Mouse (Mus musculus): ENCODE data around the gene Maf. TPM values are rescaled to one million over a fixed set of nuclear protein-coding genes. Genes with fewer than 3 reads are reported as not detected.

Maf gene
- polyA plus RNA-seq (2015; fragmentation: Nextera tagmentation; extraction: Ambion mirVana), result 6.7 and 7.5 TPM in 2 replicates

- peaks cover 19% of the 10 kb centered on the region for H3K4me1 ChIP-seq (ENCODE audit: control insufficient read depth, insufficient read depth, low read length)
- H3K4me2 ChIP-seq (ENCODE audit: low read length), result peak within 1 kb of the TSS; percentile 70
- H3K36me3 ChIP-seq (ENCODE audit: control insufficient read depth, insufficient read depth, low read length), result no peaks in the 10 kb centered on the region
- peak within 1 kb of the TSS; percentile 73 for H3K4me3 ChIP-seq (ENCODE audit: low read depth, low read length)
- H3K27ac ChIP-seq (ENCODE audit: low read length), result peak within 1 kb of the TSS; percentile 90
- H3K27me3 ChIP-seq (ENCODE audit: control insufficient read depth, insufficient read depth, low read depth, low read length), result peaks cover 11% of the 10 kb centered on the region
- ATAC-seq, result peak; percentile 56
- under 1% methylated on average over 42 of the region's 43 CpGs for WGBS
- H3K9me3 ChIP-seq (replicated peaks; ENCODE audit: control insufficient read depth, low read length, poor library complexity, severe bottlenecking), result no peaks in the 10 kb centered on the region
- H3K9ac ChIP-seq (ENCODE audit: low read depth, low read length), result peak within 1 kb of the TSS; percentile 80
Measured at GRCm38 (mm10) chr8:115707731-115708590, at the start of gene Maf. TSS of gene Maf (minus strand) at chr8:115707794.

GRCm38 (mm10) chr8:115756965-115757364 is 49.4 kb upstream of the Maf start:
- WGBS, result 73% methylated on average over 3 of the region's 3 CpGs
- Histone ChIP-seq H3K9me3 (replicated peaks; ENCODE audit: control insufficient read depth, low read length, poor library complexity, severe bottlenecking) (no peaks in the 10 kb centered on the region), H3K4me1 (ENCODE audit: control insufficient read depth, insufficient read depth, low read length) (no peaks in the 10 kb centered on the region; the same call in 1 of the 2 replicates), H3K4me3 (ENCODE audit: low read depth, low read length) (no peak overlapping the region), H3K27ac (ENCODE audit: low read length) (no peak overlapping the region), H3K36me3 (ENCODE audit: control insufficient read depth, insufficient read depth, low read length) (no peaks in the 10 kb centered on the region), H3K4me2 (ENCODE audit: low read length) (no peak overlapping the region), H3K9ac (ENCODE audit: low read depth, low read length) (no peak overlapping the region), H3K27me3 (ENCODE audit: control insufficient read depth, insufficient read depth, low read depth, low read length) (no peaks in the 10 kb centered on the region)
- no peak for ATAC-seq

DNA sequence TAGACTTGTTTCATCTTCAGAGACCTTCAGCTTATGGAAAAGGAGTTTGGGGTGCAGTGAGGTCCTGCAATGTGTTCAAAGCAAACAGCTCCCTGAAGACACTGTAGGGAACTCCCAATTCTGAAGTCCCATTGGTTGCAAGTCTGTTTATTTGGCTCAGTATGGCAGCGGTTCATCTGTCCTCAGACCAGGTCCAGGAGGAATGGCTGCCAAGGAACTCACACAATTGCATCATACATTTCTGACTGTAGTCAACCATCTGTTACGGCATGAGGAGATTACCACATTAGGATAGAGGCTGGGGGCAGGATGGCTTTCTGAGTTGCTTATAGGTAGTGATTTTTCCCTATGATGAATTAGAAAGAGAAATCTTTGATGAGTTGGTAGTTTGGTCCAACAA is 48.4 kb upstream of the Maf start:
- ATAC-seq, result no peak
- H3K27me3 ChIP-seq (ENCODE audit: control insufficient read depth, insufficient read depth, low read depth, low read length), result no peaks in the 10 kb centered on the region
- no peaks in the 10 kb centered on the region for H3K36me3 ChIP-seq (ENCODE audit: control insufficient read depth, insufficient read depth, low read length)
- no peak overlapping the region for H3K9ac ChIP-seq (ENCODE audit: low read depth, low read length)
- no peak overlapping the region for H3K27ac ChIP-seq (ENCODE audit: low read length)
- no peaks in the 10 kb centered on the region for H3K9me3 ChIP-seq (replicated peaks; ENCODE audit: control insufficient read depth, low read length, poor library complexity, severe bottlenecking)
- no peak overlapping the region for H3K4me2 ChIP-seq (ENCODE audit: low read length)
- H3K4me1 ChIP-seq (ENCODE audit: control insufficient read depth, insufficient read depth, low read length), result no peaks in the 10 kb centered on the region; the same call in 1 of the 2 replicates
- 89% methylated on average over 2 of the region's 2 CpGs for WGBS
- no peak overlapping the region for H3K4me3 ChIP-seq (ENCODE audit: low read depth, low read length)

GRCm38 (mm10) chr8:115754694-115755093 is 47.1 kb upstream of the Maf start:
- no peak overlapping the region for H3K4me2 ChIP-seq (ENCODE audit: low read length)
- no peaks in the 10 kb centered on the region for H3K36me3 ChIP-seq (ENCODE audit: control insufficient read depth, insufficient read depth, low read length)
- WGBS, result 84% methylated on average over 2 of the region's 2 CpGs
- H3K9me3 ChIP-seq (replicated peaks; ENCODE audit: control insufficient read depth, low read length, poor library complexity, severe bottlenecking), result no peaks in the 10 kb centered on the region
- no peak overlapping the region for H3K9ac ChIP-seq (ENCODE audit: low read depth, low read length)
- no peak overlapping the region for H3K27ac ChIP-seq (ENCODE audit: low read length)
- H3K4me1 ChIP-seq (ENCODE audit: control insufficient read depth, insufficient read depth, low read length), result no peaks in the 10 kb centered on the region; the same call in 1 of the 2 replicates
- H3K27me3 ChIP-seq (ENCODE audit: control insufficient read depth, insufficient read depth, low read depth, low read length), result no peaks in the 10 kb centered on the region
- ATAC-seq, result no peak
- H3K4me3 ChIP-seq (ENCODE audit: low read depth, low read length), result no peak overlapping the region

- Histone ChIP-seq H3K9ac (ENCODE audit: low read depth, low read length) (no peak overlapping the region), H3K27ac (ENCODE audit: low read length) (no peak overlapping the region), H3K9me3 (replicated peaks; ENCODE audit: control insufficient read depth, low read length, poor library complexity, severe bottlenecking) (peaks cover 4% of the 10 kb centered on the region; the same call in 1 of the 2 replicates), H3K4me3 (ENCODE audit: low read depth, low read length) (no peak overlapping the region), H3K36me3 (ENCODE audit: control insufficient read depth, insufficient read depth, low read length) (no peaks in the 10 kb centered on the region), H3K27me3 (ENCODE audit: control insufficient read depth, insufficient read depth, low read depth, low read length) (no peaks in the 10 kb centered on the region), H3K4me2 (ENCODE audit: low read length) (no peak overlapping the region), H3K4me1 (ENCODE audit: control insufficient read depth, insufficient read depth, low read length) (no peaks in the 10 kb centered on the region; the same call in 1 of the 2 replicates)
- no peak for ATAC-seq
- 32% methylated on average over 8 of the region's 8 CpGs for WGBS
Measured at GRCm38 (mm10) chr8:115753801-115754200, 46.2 kb upstream of the Maf start.

DNA sequence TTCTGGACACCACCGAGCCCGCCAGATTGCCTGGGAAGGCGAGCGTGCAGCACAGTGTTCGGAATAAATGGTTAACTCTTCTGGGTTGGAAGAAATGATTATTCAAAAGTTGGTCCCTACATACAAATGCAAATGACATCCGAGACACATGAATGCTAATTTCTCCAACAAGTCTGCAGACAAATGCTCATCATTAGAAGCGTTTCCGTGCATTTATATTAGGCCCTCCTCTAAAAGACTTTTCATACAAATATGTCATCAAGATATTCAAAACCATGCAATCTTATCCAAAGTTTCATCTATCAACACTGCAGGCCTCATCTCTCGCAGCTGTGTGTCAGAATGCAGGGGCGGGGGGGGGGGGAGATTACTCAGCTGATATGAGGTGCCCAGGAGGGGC is 39.8 kb upstream of the Maf start:
- no peak overlapping the region for H3K4me2 ChIP-seq (ENCODE audit: low read length)
- peaks cover 4% of the 10 kb centered on the region; the same call in 1 of the 2 replicates for H3K9me3 ChIP-seq (replicated peaks; ENCODE audit: control insufficient read depth, low read length, poor library complexity, severe bottlenecking)
- no peak overlapping the region for H3K4me3 ChIP-seq (ENCODE audit: low read depth, low read length)
- H3K27ac ChIP-seq (ENCODE audit: low read length), result no peak overlapping the region
- H3K36me3 ChIP-seq (ENCODE audit: control insufficient read depth, insufficient read depth, low read length), result no peaks in the 10 kb centered on the region
- WGBS, result 70% methylated on average over 10 of the region's 10 CpGs
- no peak for ATAC-seq
- H3K9ac ChIP-seq (ENCODE audit: low read depth, low read length), result no peak overlapping the region
- no peaks in the 10 kb centered on the region for H3K27me3 ChIP-seq (ENCODE audit: control insufficient read depth, insufficient read depth, low read depth, low read length)
- no peaks in the 10 kb centered on the region for H3K4me1 ChIP-seq (ENCODE audit: control insufficient read depth, insufficient read depth, low read length)

DNA sequence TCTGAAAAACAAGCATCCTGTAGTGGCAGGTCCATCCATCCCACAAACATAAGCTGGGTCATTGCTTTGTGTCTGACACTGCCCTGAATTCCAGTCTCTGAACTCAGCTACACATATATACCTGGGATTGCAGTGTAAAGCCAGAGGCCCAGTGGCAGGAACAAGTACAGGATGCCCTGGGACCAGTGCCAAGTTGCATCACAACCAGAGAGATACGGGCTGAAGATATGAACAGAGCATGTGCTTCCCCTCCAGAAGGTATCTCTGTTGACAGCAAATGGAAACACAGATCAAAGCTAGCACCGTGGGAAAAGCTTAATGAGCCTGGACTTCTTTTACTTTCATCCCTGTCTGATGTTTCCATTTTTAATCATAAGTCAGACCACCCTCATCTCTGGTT is 38.1 kb upstream of the Maf start:
- H3K27me3 ChIP-seq (ENCODE audit: control insufficient read depth, insufficient read depth, low read depth, low read length), result no peaks in the 10 kb centered on the region
- no peak overlapping the region for H3K4me2 ChIP-seq (ENCODE audit: low read length)
- no peak overlapping the region for H3K27ac ChIP-seq (ENCODE audit: low read length)
- 55% methylated on average over 2 of the region's 2 CpGs for WGBS
- no peak overlapping the region for H3K4me3 ChIP-seq (ENCODE audit: low read depth, low read length)
- H3K9me3 ChIP-seq (replicated peaks; ENCODE audit: control insufficient read depth, low read length, poor library complexity, severe bottlenecking), result peaks cover 4% of the 10 kb centered on the region; the same call in 1 of the 2 replicates
- H3K9ac ChIP-seq (ENCODE audit: low read depth, low read length), result no peak overlapping the region
- no peaks in the 10 kb centered on the region for H3K4me1 ChIP-seq (ENCODE audit: control insufficient read depth, insufficient read depth, low read length)
- ATAC-seq, result no peak
- H3K36me3 ChIP-seq (ENCODE audit: control insufficient read depth, insufficient read depth, low read length), result no peaks in the 10 kb centered on the region

DNA sequence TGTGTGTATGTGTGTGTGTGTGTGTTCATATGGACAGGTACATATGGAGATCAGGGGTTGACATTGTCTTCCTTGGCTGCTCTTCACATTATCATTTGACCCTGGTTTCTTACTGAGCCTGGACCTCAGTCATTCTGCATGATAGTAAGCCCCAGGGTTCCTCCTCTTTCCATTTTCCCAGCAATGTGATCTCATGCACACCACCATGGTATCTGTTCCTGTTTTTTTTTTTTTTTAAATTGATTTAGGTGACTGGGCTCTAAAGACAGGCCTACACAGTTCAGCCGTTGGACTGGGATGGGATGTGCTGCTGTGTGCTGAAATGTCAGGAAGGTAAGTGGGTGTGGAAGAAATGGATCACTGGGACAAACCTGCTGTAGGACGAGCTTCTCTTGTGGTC is 35.8 kb upstream of the Maf start:
- Histone ChIP-seq H3K27ac (ENCODE audit: low read length) (no peak overlapping the region), H3K36me3 (ENCODE audit: control insufficient read depth, insufficient read depth, low read length) (no peaks in the 10 kb centered on the region), H3K4me2 (ENCODE audit: low read length) (no peak overlapping the region), H3K27me3 (ENCODE audit: control insufficient read depth, insufficient read depth, low read depth, low read length) (no peaks in the 10 kb centered on the region), H3K4me1 (ENCODE audit: control insufficient read depth, insufficient read depth, low read length) (no peaks in the 10 kb centered on the region), H3K9me3 (replicated peaks; ENCODE audit: control insufficient read depth, low read length, poor library complexity, severe bottlenecking) (no peaks in the 10 kb centered on the region), H3K9ac (ENCODE audit: low read depth, low read length) (no peak overlapping the region), H3K4me3 (ENCODE audit: low read depth, low read length) (no peak overlapping the region)
- WGBS, result 89% methylated on average over 2 of the region's 2 CpGs
- ATAC-seq, result no peak

- H3K9me3 ChIP-seq (replicated peaks; ENCODE audit: control insufficient read depth, low read length, poor library complexity, severe bottlenecking), result no peaks in the 10 kb centered on the region
- H3K27me3 ChIP-seq (ENCODE audit: control insufficient read depth, insufficient read depth, low read depth, low read length), result no peaks in the 10 kb centered on the region
- H3K36me3 ChIP-seq (ENCODE audit: control insufficient read depth, insufficient read depth, low read length), result no peaks in the 10 kb centered on the region
- H3K9ac ChIP-seq (ENCODE audit: low read depth, low read length), result no peak overlapping the region
- ATAC-seq, result no peak
- H3K4me2 ChIP-seq (ENCODE audit: low read length), result no peak overlapping the region
- 90% methylated on average over 6 of the region's 6 CpGs for WGBS
- no peaks in the 10 kb centered on the region for H3K4me1 ChIP-seq (ENCODE audit: control insufficient read depth, insufficient read depth, low read length)
- H3K4me3 ChIP-seq (ENCODE audit: low read depth, low read length), result no peak overlapping the region
- no peak overlapping the region for H3K27ac ChIP-seq (ENCODE audit: low read length)
Measured at GRCm38 (mm10) chr8:115742646-115743045, 35.1 kb upstream of the Maf start.
